Mouse (Mus musculus) thymus, adult 2 months (tissue): ENCODE data around the gene Nudt9.

ENCODE experiments used
- CTCF ChIP-seq: fragments of 200-500 bp; IDR thresholded peaks from 2 replicates; pipeline ENCODE4 v1.5.1; 2012; ENCODE audit warnings: mild to moderate bottlenecking, control low read depth, low read length, moderate library complexity, borderline replicate concordance; ENCODE audit not compliant: control insufficient read depth, poor library complexity, insufficient read depth; ENCODE audit errors: extremely low read depth
- POLR2A ChIP-seq: fragments of 200-500 bp; IDR thresholded peaks from 2 replicates; pipeline ENCODE4 v1.6.1; 2012; ENCODE audit warnings: mild to moderate bottlenecking, low read length, control low read depth, moderate library complexity; ENCODE audit not compliant: control insufficient read depth, poor library complexity, insufficient read depth; ENCODE audit errors: extremely low read depth

DNA sequence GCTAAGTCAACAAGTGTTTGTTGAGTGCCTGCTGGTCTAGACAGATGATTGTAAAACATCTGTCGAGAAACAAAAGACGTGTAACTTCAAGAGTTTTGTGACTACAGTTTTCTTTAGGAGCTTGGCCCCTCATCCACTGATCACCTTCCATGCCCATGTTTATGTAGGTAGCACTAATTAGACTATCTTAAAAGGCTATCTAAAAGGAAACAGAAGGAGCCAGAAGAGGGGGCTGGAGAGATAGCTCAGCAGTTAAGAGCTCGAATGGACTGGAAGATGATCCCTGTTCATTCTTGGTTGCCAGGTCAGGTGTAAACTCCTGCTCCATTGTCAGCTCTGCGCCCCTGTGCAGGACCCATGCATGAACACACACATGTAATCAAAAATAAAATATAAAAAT is 2.0 kb downstream of the Nudt9 start:
- TF ChIP-seq POLR2A (no peak), CTCF (no peak)
